Mouse (Mus musculus): ENCODE results near the gene D830030K20Rik.
"Not testable (repeated sequence)": the region's sequence is repeated elsewhere in the genome, so short reads cannot be mapped to it uniquely, and the experiment has no call there.

D830030K20Rik gene

GRCm38 (mm10) chr14:3208272-3209152 is at the start of gene D830030K20Rik:
D830030K20Rik (plus strand) TSS chr14:3208488.
- DNase-seq (ENCODE audit: low read depth), result not testable (repeated sequence)

GRCm38 (mm10) chr14:3187955-3188354 is 20.3 kb upstream of the D830030K20Rik start, which contains the start of gene Gm5795:
Gm5795 (plus strand) TSS chr14:3188255.
- not testable (repeated sequence) for DNase-seq (ENCODE audit: low read depth)

GRCm38 (mm10) chr14:3209367-3209766 is 1.1 kb downstream of the D830030K20Rik start:
- DNase-seq (ENCODE audit: low read depth), result not testable (repeated sequence)

- not testable (repeated sequence) for DNase-seq (ENCODE audit: low read depth)
Observed at GRCm38 (mm10) chr14:3262531-3262930, 54.2 kb downstream of the D830030K20Rik start.

Data from naive thymus-derived CD4-positive, alpha-beta T cell, adult 2 months (primary cell).